Mouse (Mus musculus): Measurements from ENCODE around the gene Mfsd13b.

DNA sequence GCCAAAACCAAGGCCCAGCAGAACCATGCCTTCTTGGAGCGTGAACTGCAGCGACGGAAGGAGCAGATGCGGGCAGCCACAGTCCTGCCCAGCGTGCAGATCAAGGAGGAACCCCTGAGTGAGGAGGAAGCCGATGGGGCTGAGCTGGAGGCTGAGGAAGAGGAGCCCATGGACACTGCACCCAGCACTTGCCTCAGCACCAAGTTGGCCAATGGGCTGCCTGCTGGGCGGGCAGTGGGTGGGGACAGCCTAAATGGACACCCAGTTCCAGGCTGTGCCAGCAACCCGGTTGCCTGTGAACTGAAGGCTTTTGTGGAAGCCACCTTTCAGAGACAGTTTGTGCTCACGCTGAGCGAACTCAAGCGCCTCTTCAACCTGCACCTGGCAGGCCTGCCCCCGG lies 42.0 kb upstream of the Mfsd13b start:
- no peak for TF ChIP-seq POLR2A (IDR thresholded peaks at IDR 0.05; ENCODE audit: control insufficient read depth, low read depth, low read length)
- no peak for TF ChIP-seq CTCF (IDR thresholded peaks at IDR 0.05; ENCODE audit: control insufficient read depth, insufficient read depth, insufficient replicate concordance, low read depth, low read length)

Data from testis, adult 2 months (tissue).